In the genomic region with DNA sequence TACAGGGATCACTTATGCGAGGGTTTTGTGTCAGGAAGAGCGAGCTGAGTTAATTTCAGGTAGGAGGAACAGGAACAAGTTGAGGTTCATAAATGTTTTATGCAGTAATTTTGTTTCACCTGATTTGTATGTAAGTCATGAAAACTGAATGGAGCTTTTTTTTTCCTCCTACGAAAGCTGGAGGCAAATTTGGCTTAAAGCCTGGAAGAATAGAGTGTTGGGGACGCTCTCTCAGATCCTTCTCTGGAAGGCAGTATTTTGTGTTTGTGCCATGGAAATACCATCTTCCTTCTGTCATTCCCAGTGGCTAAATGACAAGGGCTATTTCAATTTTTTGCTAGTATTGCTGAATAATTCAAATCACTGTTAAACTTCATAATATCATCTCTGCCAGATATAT, we compare ENCODE assay signal across 23 mouse cellular contexts.
DNase-seq lines count a peak whose midpoint lies in the region; ATAC-seq and TF ChIP-seq lines count a peak whose summit lies in the region.
"Had no signal": no experiment of that assay in that cellular context is flagged by ENCODE, and none has a peak within 500 bp of the region (broad histone marks: within the 10 kb centered on the region; RNA-seq: fewer than 3 reads in every experiment).

No protein-coding gene starts in this region.

- DNase-seq in frontal cortex, postnatal 25 days (ENCODE audit: low spot score in 2 of 2) = no peak
- DNase-seq in layer of hippocampus, adult 2 months (ENCODE audit: low spot score in 2 of 2) = peak in 1 of 2 experiments; percentile 34
- DNase-seq in layer of hippocampus, adult 9-10 months (ENCODE audit: low spot score) = no peak
- DNase-seq in midbrain, postnatal 0 days (ENCODE audit: low spot score) = peak; percentile 13
- peak; percentile 12 for DNase-seq in brain, embryonic 18.5 days (ENCODE audit: low read depth, low spot score)
- DNase-seq in lung, postnatal 0 days (ENCODE audit: low spot score) = no peak
- DNase-seq: adrenal gland, adult 2 months; adrenal gland, postnatal 25 days; cerebellum, adult 11-12 months; cerebellum, adult 9-10 months; cerebellum, postnatal 25 days; gastrocnemius, postnatal 14 days; heart, adult 2 months; heart, postnatal 14 days had no signal

- peak; percentile 92 for ATAC-seq in frontal cortex, adult (ENCODE audit: low TSS enrichment)
- no peak for ATAC-seq in midbrain, postnatal 0 days (ENCODE audit: low FRiP score)
- no peak for ATAC-seq in midbrain, embryonic 15.5 days (replicated peaks)
- ATAC-seq in lung, postnatal 0 days = no peak
- ATAC-seq: intestine, embryonic 16.5 days; Patski had no signal

- H3K4me1 ChIP-seq in midbrain, postnatal 0 days (ENCODE audit: insufficient read depth, low read length) = no peaks in the 10 kb centered on the region
- H3K4me1 ChIP-seq in midbrain, embryonic 15.5 days = no peaks in the 10 kb centered on the region
- H3K4me1 ChIP-seq in lung, postnatal 0 days (ENCODE audit: insufficient read depth, low read depth, low read length) = no peaks in the 10 kb centered on the region
- H3K4me1 ChIP-seq: embryonic facial prominence, embryonic 12.5 days; forebrain, embryonic 12.5 days; heart, embryonic 15.5 days had no signal

- TF ChIP-seq CTCF in layer of hippocampus, adult 2 months (conservative IDR thresholded peaks at IDR 0.05) = no peak
- TF ChIP-seq CTCF in midbrain, postnatal 0 days (IDR thresholded peaks at IDR 0.05) = no peak
- no peak for TF ChIP-seq CTCF in lung, postnatal 0 days (IDR thresholded peaks at IDR 0.05)

- no peak overlapping the region for H3K4me3 ChIP-seq in layer of hippocampus, adult 2 months
- H3K4me3 ChIP-seq in midbrain, postnatal 0 days (ENCODE audit: low read depth, low read length) = no peak overlapping the region
- no peak overlapping the region for H3K4me3 ChIP-seq in midbrain, embryonic 15.5 days
- H3K4me3 ChIP-seq in lung, postnatal 0 days (ENCODE audit: low read depth, low read length) = no peak overlapping the region
- H3K4me3 ChIP-seq: embryonic facial prominence, embryonic 12.5 days; forebrain, embryonic 12.5 days; heart, adult 2 months; heart, embryonic 15.5 days had no signal

- 57% methylated on average over 4 of the region's 4 CpGs for WGBS in midbrain, postnatal 0 days
- WGBS in midbrain, embryonic 15.5 days = 63% methylated on average over 4 of the region's 4 CpGs
- 72% methylated on average over 4 of the region's 4 CpGs for WGBS in lung, postnatal 0 days

- no peaks in the 10 kb centered on the region for H3K9me3 ChIP-seq in midbrain, postnatal 0 days (ENCODE audit: low read length)
- H3K9me3 ChIP-seq in midbrain, embryonic 15.5 days = no peaks in the 10 kb centered on the region
- H3K9me3 ChIP-seq in lung, postnatal 0 days (ENCODE audit: low read length) = no peaks in the 10 kb centered on the region
- H3K9me3 ChIP-seq: embryonic facial prominence, embryonic 12.5 days; forebrain, embryonic 12.5 days; heart, embryonic 15.5 days had no signal

- no peaks in the 10 kb centered on the region for H3K27me3 ChIP-seq in midbrain, postnatal 0 days (ENCODE audit: insufficient read depth, low read length)
- no peaks in the 10 kb centered on the region for H3K27me3 ChIP-seq in midbrain, embryonic 15.5 days (replicated peaks)
- no peaks in the 10 kb centered on the region for H3K27me3 ChIP-seq in lung, postnatal 0 days (replicated peaks; ENCODE audit: insufficient read depth, low read length)
- H3K27me3 ChIP-seq: CH12.LX; embryonic facial prominence, embryonic 12.5 days; forebrain, embryonic 12.5 days; heart, embryonic 15.5 days had no signal

- H3K4me2 ChIP-seq in midbrain, postnatal 0 days (ENCODE audit: low read depth, low read length, poor library complexity, severe bottlenecking) = no peak overlapping the region
- no peak overlapping the region for H3K4me2 ChIP-seq in midbrain, embryonic 15.5 days
- no peak overlapping the region for H3K4me2 ChIP-seq in lung, postnatal 0 days (replicated peaks; ENCODE audit: low read depth, low read length)
- H3K4me2 ChIP-seq: embryonic facial prominence, embryonic 12.5 days; forebrain, embryonic 12.5 days; heart, embryonic 11.5 days; heart, embryonic 15.5 days had no signal

- no peaks in the 10 kb centered on the region for H3K36me3 ChIP-seq in midbrain, postnatal 0 days (ENCODE audit: insufficient read depth, low read length)
- no peaks in the 10 kb centered on the region for H3K36me3 ChIP-seq in midbrain, embryonic 15.5 days (replicated peaks)
- H3K36me3 ChIP-seq in lung, postnatal 0 days (ENCODE audit: insufficient read depth, low read length) = no peaks in the 10 kb centered on the region
- H3K36me3 ChIP-seq: embryonic facial prominence, embryonic 12.5 days; forebrain, embryonic 12.5 days; heart, embryonic 15.5 days had no signal

- H3K9ac ChIP-seq in midbrain, postnatal 0 days (replicated peaks; ENCODE audit: low read length, poor library complexity, severe bottlenecking) = no peak overlapping the region
- no peak overlapping the region for H3K9ac ChIP-seq in midbrain, embryonic 15.5 days
- H3K9ac ChIP-seq in lung, postnatal 0 days (replicated peaks; ENCODE audit: low read depth) = no peak overlapping the region
- H3K9ac ChIP-seq: embryonic facial prominence, embryonic 12.5 days; forebrain, embryonic 12.5 days; heart, embryonic 15.5 days had no signal

- TF ChIP-seq EP300 in lung, postnatal 0 days (IDR thresholded peaks at IDR 0.05) = no peak

- H3K27ac ChIP-seq in layer of hippocampus, adult 2 months = 0 out of 2 replicates have a peak overlapping the region, but pooled peaks have one; percentile 28
- no peak overlapping the region for H3K27ac ChIP-seq in midbrain, postnatal 0 days (ENCODE audit: low read depth, low read length)
- no peak overlapping the region for H3K27ac ChIP-seq in midbrain, embryonic 15.5 days
- H3K27ac ChIP-seq in lung, postnatal 0 days (ENCODE audit: low read length) = no peak overlapping the region
- H3K27ac ChIP-seq: embryonic facial prominence, embryonic 12.5 days; forebrain, embryonic 12.5 days; heart, adult 2 months; heart, embryonic 15.5 days had no signal

Comparison
In these comparisons a context has a peak if more than half of its experiments do, and no peak if none do; other contexts are left out.
1. DNase-seq: peak in midbrain, postnatal 0 days (single experiment) and brain, embryonic 18.5 days (single experiment); none in frontal cortex, postnatal 25 days (0 of 2), layer of hippocampus, adult 9-10 months (single experiment) and lung, postnatal 0 days (single experiment).